ENCODE assay signal across 8 mouse cellular contexts in genomic region chr6:129423734-129424072, GRCm38 (mm10). TPM values are rescaled to one million over a fixed set of nuclear protein-coding genes. Genes with fewer than 3 reads are reported as not detected.
DNase-seq lines count a peak whose midpoint lies in the region; ATAC-seq lines count a peak whose summit lies in the region.

No protein-coding gene starts in this region.

- DNase-seq in MN1 (ENCODE audit: low spot score): peak; percentile 7
- peak; percentile 40 for DNase-seq in cerebellum, adult 8-10 months
- DNase-seq in frontal cortex, adult 2 months (ENCODE audit: extremely low spot score in 1 of 2, low spot score in 1 of 2): peak; percentile 28 to 76
- peak; percentile 71 for DNase-seq in layer of hippocampus, postnatal 14 days (ENCODE audit: low spot score in 2 of 2)
- DNase-seq in lung, postnatal 10 days: peak; percentile 88
- peak; percentile 79 for DNase-seq in retina, embryonic 14.5 days (ENCODE audit: low spot score)
- DNase-seq in thymus, postnatal 4 days: peak; percentile 83

- 14% methylated on average over 1 of the region's 1 CpGs for WGBS in hindbrain, embryonic 13.5 days

- no peaks in the 10 kb centered on the region for H3K9me3 ChIP-seq in hindbrain, embryonic 13.5 days

- no peak overlapping the region for H3K9ac ChIP-seq in hindbrain, embryonic 13.5 days

- no peak overlapping the region for H3K27ac ChIP-seq in hindbrain, embryonic 13.5 days

- no peak overlapping the region for H3K4me3 ChIP-seq in hindbrain, embryonic 13.5 days

- peaks cover 11% of the 10 kb centered on the region for H3K4me1 ChIP-seq in hindbrain, embryonic 13.5 days (replicated peaks)

- peak; percentile 91 for ATAC-seq in hindbrain, embryonic 13.5 days (ENCODE audit: low FRiP score)

- H3K27me3 ChIP-seq in hindbrain, embryonic 13.5 days: no peaks in the 10 kb centered on the region

- H3K36me3 ChIP-seq in hindbrain, embryonic 13.5 days: no peaks in the 10 kb centered on the region

- no peak overlapping the region for H3K4me2 ChIP-seq in hindbrain, embryonic 13.5 days

RNA-seq across cellular contexts. Expression of gene Clec9a, which starts 15.0 kb away (rescaled TPM):
- 0.11 TPM in 1 of 2 replicates, not detected in the other for polyA plus RNA-seq in frontal cortex, adult 2 months (2012; rRNA removed)
- polyA plus RNA-seq in hindbrain, embryonic 13.5 days (2015; fragmentation: Nextera tagmentation; extraction: Ambion mirVana): 0.13 and 0.16 TPM in 2 replicates
- not detected for total RNA-seq in layer of hippocampus, postnatal 14 days (2021)

RNA-seq across cellular contexts. Expression of gene Clec1b, which starts 26.6 kb away (rescaled TPM):
- 0.15 TPM in 1 of 2 replicates, not detected in the other for polyA plus RNA-seq in frontal cortex, adult 2 months (2012; rRNA removed)
- polyA plus RNA-seq in hindbrain, embryonic 13.5 days (2015; fragmentation: Nextera tagmentation; extraction: Ambion mirVana): 3.2 and 4.8 TPM in 2 replicates
- total RNA-seq in layer of hippocampus, postnatal 14 days (2021): under 1 TPM in 1 of 2 experiments, not detected in 1; 0.23 TPM

RNA-seq across cellular contexts. Expression of gene Clec1a, which starts 28.1 kb away (rescaled TPM):
- 1.4 and 1.9 TPM in 2 replicates for polyA plus RNA-seq in frontal cortex, adult 2 months (2012; rRNA removed)
- 1.3 and 1.9 TPM in 2 replicates for polyA plus RNA-seq in hindbrain, embryonic 13.5 days (2015; fragmentation: Nextera tagmentation; extraction: Ambion mirVana)
- 1 to 10 TPM; 2.4 to 3.0 TPM for total RNA-seq in layer of hippocampus, postnatal 14 days (2021)

RNA-seq across cellular contexts. Expression of gene Clec12b, which starts 38.0 kb away (rescaled TPM):
- polyA plus RNA-seq in frontal cortex, adult 2 months (2012; rRNA removed): 0.13 and 0.22 TPM in 2 replicates
- polyA plus RNA-seq in hindbrain, embryonic 13.5 days (2015; fragmentation: Nextera tagmentation; extraction: Ambion mirVana): 0.21 and 0.41 TPM in 2 replicates
- total RNA-seq in layer of hippocampus, postnatal 14 days (2021): not detected

Comparison
In these comparisons a context has a peak if more than half of its experiments do, and no peak if none do; other contexts are left out.
1. DNase-seq: peak in every context shown above with its lines; median percentile 88 in lung, postnatal 10 days; 83 in thymus, postnatal 4 days; 79 in retina, embryonic 14.5 days; 71 in layer of hippocampus, postnatal 14 days; 52 in frontal cortex, adult 2 months; 40 in cerebellum, adult 8-10 months; 7 in MN1.